Mouse (Mus musculus) liver, embryonic 11.5 days (tissue): ENCODE results near the gene Chpt1. TPM values are rescaled to one million over a fixed set of nuclear protein-coding genes. Genes with fewer than 3 reads are reported as not detected.
A peak's percentile ranks its signal among the peaks of the same experiment; 100 is the strongest.
"Not testable (repeated sequence)": the region's sequence is repeated elsewhere in the genome, so short reads cannot be mapped to it uniquely, and the experiment has no call there.

ENCODE experiments used
- ATAC-seq: fragments of 200-750 bp; cut with Nextera tagmentation; replicated peaks from 2 replicates; pipeline ENCODE4 v1.8.0; 2017; ENCODE audit warnings: moderate number of reproducible peaks, mild to moderate bottlenecking, moderate TSS enrichment, moderate library complexity; ENCODE audit not compliant: low FRiP score
- DNase-seq: peaks from one replicate; pipeline ENCODE4 v3.0.0-alpha.2; 2017; ENCODE audit warnings: low spot score
- H3K27ac ChIP-seq: fragments of 300-500 bp; sonication (generic); 2 replicates; pipeline ENCODE4 v1.5.1; 2014; ENCODE audit warnings: mild to moderate bottlenecking, low read depth, low read length, control low read depth
- H3K27me3 ChIP-seq: fragments of 300-500 bp; sonication (generic); replicated peaks from 2 replicates; pipeline ENCODE4 v1.6.1; 2014; ENCODE audit warnings: low read length, mixed read lengths; ENCODE audit not compliant: control insufficient read depth, insufficient read depth
- H3K36me3 ChIP-seq: fragments of 300-500 bp; sonication (generic); 2 replicates; pipeline ENCODE4 v1.6.1; 2014; ENCODE audit warnings: mild to moderate bottlenecking, low read length, moderate library complexity, mixed read lengths; ENCODE audit not compliant: control insufficient read depth, insufficient read depth
- H3K4me1 ChIP-seq: fragments of 300-500 bp; sonication (generic); replicated peaks from 2 replicates; pipeline ENCODE4 v1.6.1; 2014; ENCODE audit warnings: low read length, mixed read lengths; ENCODE audit not compliant: control insufficient read depth, insufficient read depth
- H3K4me2 ChIP-seq: fragments of 300-500 bp; sonication (generic); 2 replicates; pipeline ENCODE4 v1.6.1; 2014; ENCODE audit warnings: mild to moderate bottlenecking, control low read depth, moderate library complexity
- H3K4me3 ChIP-seq: fragments of 300-500 bp; sonication (generic); 2 replicates; pipeline ENCODE4 v1.5.1; 2014; ENCODE audit warnings: low read depth, low read length, control low read depth
- H3K9ac ChIP-seq: fragments of 300-500 bp; sonication (generic); 2 replicates; pipeline ENCODE4 v1.6.1; 2014; ENCODE audit warnings: low read depth, low read length, control low read depth
- H3K9me3 ChIP-seq: fragments of 300-500 bp; sonication (generic); 2 replicates; pipeline ENCODE4 v1.6.1; 2016; ENCODE audit warnings: low read length, inconsistent platforms, mixed read lengths; ENCODE audit not compliant: control insufficient read depth
- WGBS: fragments of 180-500 bp; shearing (Covaris S2); extraction: QIAGEN DNeasy Blood & Tissue Kit; methylation state at CpG from one replicate; pipeline ENCODE4 v1.1.7; 2014; 5-methylcytosine and 5-hydroxymethylcytosine counted together
- polyA plus RNA-seq: library from polyadenylated mRNA; unstranded; fragments of >200 nt; fragmentation: Nextera tagmentation; extraction: Ambion mirVana; gene quantifications from 2 replicates; pipeline ENCODE4 v1.2.1, GENCODE M21; 2014

The Chpt1 gene
- polyA plus RNA-seq, result 11.5 and 12.0 TPM in 2 replicates

DNA sequence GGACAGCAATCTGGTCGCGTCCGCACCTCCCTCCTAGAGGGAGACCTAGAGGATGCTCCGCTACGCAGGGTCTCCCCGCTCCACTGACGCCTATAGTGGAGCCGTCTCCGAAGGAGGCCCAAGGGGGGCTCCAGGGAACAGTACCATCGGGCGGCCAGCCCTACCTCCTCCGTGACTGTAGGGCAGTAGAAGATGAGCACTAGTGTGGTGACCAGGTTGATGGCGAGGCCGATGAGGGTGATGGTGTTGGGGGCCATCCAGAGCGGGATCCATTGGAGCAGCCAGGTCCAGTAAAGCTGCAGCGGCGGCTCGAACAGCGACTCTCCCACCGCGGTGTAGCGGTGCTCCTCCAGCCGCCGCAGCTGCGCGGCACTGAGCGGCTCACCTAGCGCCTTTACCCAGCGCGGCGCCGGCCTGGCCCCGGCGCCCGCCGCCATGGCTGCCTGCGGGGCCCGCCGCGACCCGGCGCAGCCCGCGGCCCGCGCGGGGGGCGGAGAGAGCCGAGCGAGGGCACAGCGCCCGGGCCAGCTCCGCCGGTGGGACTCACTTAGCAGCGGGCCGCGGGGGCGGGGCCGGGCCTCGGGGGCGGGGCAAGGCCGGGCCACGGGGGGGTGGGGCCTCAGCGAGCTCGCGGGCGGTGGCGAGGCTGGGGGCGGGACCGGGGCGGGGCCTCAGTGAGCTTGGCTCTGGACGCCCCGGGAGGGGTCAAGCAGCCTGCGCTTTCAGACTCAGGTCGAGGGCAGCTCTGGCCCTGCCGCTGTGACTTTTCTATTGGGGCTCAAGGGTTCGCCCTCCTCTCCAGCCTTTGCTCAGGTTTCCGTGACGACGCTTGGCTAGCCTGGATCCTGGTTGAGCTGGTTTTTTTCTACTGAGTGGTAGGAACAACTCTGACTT, at the start of gene Chpt1:
Gene Chpt1, minus strand, starts transcription at position 653 of the 894 bp plus-strand sequence.
- DNase-seq (peak; percentile 89), ATAC-seq (peak; percentile 98)
- Histone ChIP-seq H3K4me3 (peak within 1 kb of the TSS; percentile 66), H3K4me1 (no peaks in the 10 kb centered on the region), H3K9ac (peak within 1 kb of the TSS; percentile 79), H3K27me3 (no peaks in the 10 kb centered on the region), H3K27ac (no peak within 1 kb of the TSS), H3K9me3 (no peaks in the 10 kb centered on the region), H3K36me3 (no peaks in the 10 kb centered on the region), H3K4me2 (peak within 1 kb of the TSS; percentile 81)
- WGBS, result under 1% methylated on average over 56 of the region's 80 CpGs

GRCm38 (mm10) chr10:88552738-88553137, 48.9 kb upstream of the Chpt1 start:
- Histone ChIP-seq H3K9ac (no peak overlapping the region), H3K4me1 (no peaks in the 10 kb centered on the region), H3K4me2 (no peak overlapping the region), H3K4me3 (no peak overlapping the region), H3K27me3 (no peaks in the 10 kb centered on the region), H3K36me3 (no peaks in the 10 kb centered on the region), H3K9me3 (no peaks in the 10 kb centered on the region), H3K27ac (no peak overlapping the region)
- no peak for ATAC-seq
- WGBS, result 92% methylated on average over 2 of the region's 2 CpGs
- DNase-seq, result no peak

DNA sequence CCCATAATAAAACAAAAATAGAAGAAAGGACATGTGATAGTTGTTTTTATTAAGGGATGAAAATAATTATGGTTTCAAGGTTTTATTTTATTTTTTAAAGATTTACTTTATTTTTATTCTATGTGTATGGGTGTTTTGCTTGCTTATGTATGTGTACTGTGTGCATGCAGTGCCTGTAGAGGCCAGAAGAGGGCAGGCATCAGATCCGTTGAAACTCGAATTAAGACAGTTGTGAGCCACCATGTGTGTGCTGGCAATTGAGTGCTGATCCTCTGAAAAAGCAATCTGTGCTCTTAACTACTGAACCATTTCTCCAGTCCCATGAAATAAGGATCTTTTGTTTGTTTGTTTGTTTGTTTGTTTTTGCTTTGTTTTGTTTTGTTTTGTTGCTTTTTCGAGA, 46.4 kb upstream of the Chpt1 start:
- Histone ChIP-seq H3K4me1 (no peaks in the 10 kb centered on the region), H3K27me3 (no peaks in the 10 kb centered on the region), H3K36me3 (no peaks in the 10 kb centered on the region), H3K4me3 (no peak overlapping the region), H3K4me2 (no peak overlapping the region), H3K27ac (no peak overlapping the region), H3K9me3 (no peaks in the 10 kb centered on the region), H3K9ac (no peak overlapping the region)
- 86% methylated on average over 3 of the region's 3 CpGs for WGBS
- no peak for ATAC-seq
- no peak for DNase-seq

- no peak for DNase-seq
- Histone ChIP-seq H3K4me1 (no peaks in the 10 kb centered on the region), H3K27ac (no peak overlapping the region), H3K9me3 (no peaks in the 10 kb centered on the region), H3K36me3 (no peaks in the 10 kb centered on the region), H3K4me3 (no peak overlapping the region), H3K9ac (no peak overlapping the region), H3K27me3 (no peaks in the 10 kb centered on the region), H3K4me2 (no peak overlapping the region)
- no peak for ATAC-seq
- WGBS, result 32% methylated on average over 2 of the region's 2 CpGs
These were observed 43.8 kb upstream of the Chpt1 start for GRCm38 (mm10) chr10:88547635-88548034.

DNA sequence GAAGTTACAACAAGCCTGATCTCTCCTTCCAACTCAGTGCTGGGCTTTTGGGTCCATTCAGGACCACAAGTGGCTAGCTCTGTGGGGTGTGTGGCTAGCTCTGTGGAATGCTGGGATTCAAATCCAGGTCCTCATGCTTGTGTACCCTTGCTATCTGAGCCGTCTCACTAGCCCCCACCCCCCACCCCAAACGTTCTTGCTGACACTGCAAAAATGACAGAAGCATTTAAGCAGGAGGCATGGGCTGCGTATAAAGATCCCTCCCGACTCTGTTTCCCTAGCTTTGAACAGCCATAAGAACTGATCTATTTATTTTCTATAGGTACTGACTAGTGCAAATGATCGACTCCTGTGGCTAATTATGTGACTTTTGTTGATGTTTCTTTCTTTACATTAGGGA, 26.8 kb upstream of the Chpt1 start:
- ATAC-seq (no peak), DNase-seq (no peak)

GRCm38 (mm10) chr10:88524016-88524415, 20.1 kb upstream of the Chpt1 start:
- no peaks in the 10 kb centered on the region for H3K36me3 ChIP-seq
- H3K27me3 ChIP-seq, result no peaks in the 10 kb centered on the region
- DNase-seq (no peak), ATAC-seq (no peak)
- H3K27ac ChIP-seq, result no peak overlapping the region
- no peak overlapping the region for H3K4me3 ChIP-seq
- H3K9ac ChIP-seq, result no peak overlapping the region
- no peak overlapping the region for H3K4me2 ChIP-seq
- H3K9me3 ChIP-seq, result no peaks in the 10 kb centered on the region
- H3K4me1 ChIP-seq, result no peaks in the 10 kb centered on the region
- 79% methylated on average over 2 of the region's 2 CpGs for WGBS

More for the DNA sequence above, 26.8 kb upstream of the Chpt1 start:
- Histone ChIP-seq H3K27me3 (no peaks in the 10 kb centered on the region), H3K4me2 (no peak overlapping the region), H3K36me3 (no peaks in the 10 kb centered on the region), H3K4me1 (no peaks in the 10 kb centered on the region), H3K9me3 (no peaks in the 10 kb centered on the region), H3K9ac (no peak overlapping the region), H3K4me3 (no peak overlapping the region), H3K27ac (no peak overlapping the region)
- 63% methylated on average over 5 of the region's 5 CpGs for WGBS

DNA sequence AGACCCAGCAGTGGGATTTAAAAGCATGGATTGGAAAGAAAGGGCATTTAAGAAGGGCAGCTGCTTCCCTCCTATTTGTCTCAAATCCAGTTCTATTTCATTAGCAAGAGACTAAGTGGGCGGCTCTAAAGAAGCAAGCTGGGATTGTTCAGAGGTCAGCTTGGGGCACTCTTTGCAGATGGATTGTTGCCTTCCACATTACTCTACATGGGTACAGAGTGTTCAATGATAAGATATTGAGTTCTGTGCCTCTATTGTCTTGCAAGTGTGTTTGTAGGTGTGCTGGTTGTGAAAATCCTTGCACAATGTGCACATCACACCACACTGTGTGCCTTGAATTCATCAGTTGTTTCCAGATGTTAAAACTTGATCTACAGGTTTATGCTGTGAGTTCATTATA, 19.3 kb upstream of the Chpt1 start:
- DNase-seq (no peak), ATAC-seq (no peak)
- H3K9me3 ChIP-seq, result no peaks in the 10 kb centered on the region
- no peak overlapping the region for H3K9ac ChIP-seq
- no peak overlapping the region for H3K27ac ChIP-seq
- H3K4me3 ChIP-seq, result no peak overlapping the region
- H3K27me3 ChIP-seq, result no peaks in the 10 kb centered on the region
- no peak overlapping the region for H3K4me2 ChIP-seq
- 79% methylated on average over 1 of the region's 1 CpGs for WGBS
- no peaks in the 10 kb centered on the region for H3K36me3 ChIP-seq
- no peaks in the 10 kb centered on the region for H3K4me1 ChIP-seq

DNA sequence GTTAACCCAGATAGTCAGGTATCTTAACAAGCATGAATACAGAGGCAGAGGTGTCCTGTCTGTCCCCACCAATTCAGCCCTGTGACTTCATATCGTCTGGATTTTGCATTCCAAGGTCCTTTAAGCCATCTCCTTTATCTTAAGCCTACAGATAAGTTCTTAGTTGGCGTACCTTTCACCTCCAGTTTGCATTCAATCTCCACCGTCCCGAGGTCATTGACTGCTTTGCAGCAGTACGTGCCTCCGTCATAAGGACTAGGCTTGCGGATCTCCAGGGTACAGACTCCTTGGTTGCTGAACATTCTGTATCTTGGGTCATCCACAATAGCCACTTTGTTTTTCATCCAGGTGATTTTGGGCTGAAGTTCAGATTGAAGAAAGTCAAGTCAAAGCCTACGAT, 18.9 kb upstream of the Chpt1 start:
- no peak for ATAC-seq
- H3K36me3 ChIP-seq, result no peaks in the 10 kb centered on the region
- H3K9me3 ChIP-seq, result no peaks in the 10 kb centered on the region
- H3K4me3 ChIP-seq, result no peak overlapping the region
- H3K9ac ChIP-seq, result no peak overlapping the region
- H3K4me1 ChIP-seq, result no peaks in the 10 kb centered on the region
- no peak for DNase-seq
- no peak overlapping the region for H3K4me2 ChIP-seq
- 77% methylated on average over 8 of the region's 8 CpGs for WGBS
- H3K27me3 ChIP-seq, result no peaks in the 10 kb centered on the region
- no peak overlapping the region for H3K27ac ChIP-seq

- not testable (repeated sequence) for H3K4me2 ChIP-seq, H3K9me3 ChIP-seq, H3K4me1 ChIP-seq, H3K27me3 ChIP-seq, DNase-seq, H3K36me3 ChIP-seq, ATAC-seq, H3K27ac ChIP-seq, H3K4me3 ChIP-seq, H3K9ac ChIP-seq
- WGBS, result 88% methylated on average over 7 of the region's 7 CpGs
These were observed 11.2 kb upstream of the Chpt1 start for GRCm38 (mm10) chr10:88515049-88515448.
